Mouse (Mus musculus): ENCODE measurements around the gene Itpr2. TPM values are rescaled to one million over a fixed set of nuclear protein-coding genes. Genes with fewer than 3 reads are reported as not detected.
A peak's percentile ranks its signal among the peaks of the same experiment; 100 is the strongest.

The Itpr2 gene
- polyA plus RNA-seq, 1 experiment from 2014 or later: 12.2 TPM

- Histone ChIP-seq H3K27ac (no peak overlapping the region), H3K9me3 (no peaks in the 10 kb centered on the region), H3K4me1 (no peaks in the 10 kb centered on the region), H3K4me2 (no peak overlapping the region), H3K36me3 (no peaks in the 10 kb centered on the region), H3K27me3 (replicated peaks) (no peaks in the 10 kb centered on the region), H3K4me3 (replicated peaks) (no peak overlapping the region), H3K9ac (no peak overlapping the region)
- ATAC-seq (ENCODE audit: insufficient read depth, low FRiP score, low read depth): no peak
- 91% methylated on average over 3 of the region's 3 CpGs for WGBS
Measured at GRCm38 (mm10) chr6:146341413-146341812, 160.6 kb downstream of the Itpr2 start.

GRCm38 (mm10) chr6:146340951-146341350 lies 161.1 kb downstream of the Itpr2 start:
- 87% methylated on average over 5 of the region's 5 CpGs for WGBS

GRCm38 (mm10) chr6:146339779-146340178 lies 162.2 kb downstream of the Itpr2 start:
- no peaks in the 10 kb centered on the region for H3K27me3 ChIP-seq (replicated peaks)
- ATAC-seq (ENCODE audit: insufficient read depth, low FRiP score, low read depth): 0 out of 2 replicates have a peak, but pooled peaks have one; percentile 35

More at GRCm38 (mm10) chr6:146340951-146341350, 161.1 kb downstream of the Itpr2 start:
- Histone ChIP-seq H3K9me3 (no peaks in the 10 kb centered on the region), H3K4me3 (replicated peaks) (no peak overlapping the region), H3K9ac (no peak overlapping the region), H3K4me2 (no peak overlapping the region), H3K36me3 (no peaks in the 10 kb centered on the region), H3K27ac (no peak overlapping the region), H3K4me1 (no peaks in the 10 kb centered on the region), H3K27me3 (replicated peaks) (no peaks in the 10 kb centered on the region)
- ATAC-seq (ENCODE audit: insufficient read depth, low FRiP score, low read depth): no peak

GRCm38 (mm10) chr6:146337237-146337636 lies 164.8 kb downstream of the Itpr2 start:
- Histone ChIP-seq H3K27ac (no peak overlapping the region), H3K9ac (no peak overlapping the region), H3K4me2 (no peak overlapping the region), H3K4me1 (no peaks in the 10 kb centered on the region), H3K36me3 (no peaks in the 10 kb centered on the region), H3K9me3 (no peaks in the 10 kb centered on the region), H3K4me3 (replicated peaks) (no peak overlapping the region), H3K27me3 (replicated peaks) (no peaks in the 10 kb centered on the region)
- 56% methylated on average over 7 of the region's 7 CpGs for WGBS
- no peak for ATAC-seq (ENCODE audit: insufficient read depth, low FRiP score, low read depth)

More at GRCm38 (mm10) chr6:146339779-146340178, 162.2 kb downstream of the Itpr2 start:
- 59% methylated on average over 10 of the region's 10 CpGs for WGBS
- Histone ChIP-seq H3K4me2 (no peak overlapping the region), H3K4me1 (no peaks in the 10 kb centered on the region), H3K27ac (no peak overlapping the region), H3K9me3 (no peaks in the 10 kb centered on the region), H3K36me3 (no peaks in the 10 kb centered on the region), H3K4me3 (replicated peaks) (no peak overlapping the region), H3K9ac (no peak overlapping the region)

- ATAC-seq (ENCODE audit: insufficient read depth, low FRiP score, low read depth): no peak
- H3K36me3 ChIP-seq: no peaks in the 10 kb centered on the region
- WGBS: 90% methylated on average over 9 of the region's 9 CpGs
- no peaks in the 10 kb centered on the region for H3K27me3 ChIP-seq (replicated peaks)
- no peak overlapping the region for H3K9ac ChIP-seq
- no peak overlapping the region for H3K4me3 ChIP-seq (replicated peaks)
- no peak overlapping the region for H3K4me2 ChIP-seq
- H3K4me1 ChIP-seq: 0 out of 2 replicates have a peak, but pooled peaks cover 3% of the 10 kb centered on the region
- no peaks in the 10 kb centered on the region for H3K9me3 ChIP-seq
- no peak overlapping the region for H3K27ac ChIP-seq
Measured at GRCm38 (mm10) chr6:146335191-146335590, 166.8 kb downstream of the Itpr2 start.

GRCm38 (mm10) chr6:146333506-146333905 lies 168.5 kb downstream of the Itpr2 start:
- H3K9me3 ChIP-seq: no peaks in the 10 kb centered on the region
- 72% methylated on average over 3 of the region's 3 CpGs for WGBS
- no peak overlapping the region for H3K27ac ChIP-seq
- no peaks in the 10 kb centered on the region for H3K27me3 ChIP-seq (replicated peaks)
- 0 out of 2 replicates have a peak, but pooled peaks cover 3% of the 10 kb centered on the region for H3K4me1 ChIP-seq
- H3K4me3 ChIP-seq (replicated peaks): no peak overlapping the region
- ATAC-seq (ENCODE audit: insufficient read depth, low FRiP score, low read depth): no peak
- no peak overlapping the region for H3K9ac ChIP-seq
- H3K4me2 ChIP-seq: no peak overlapping the region
- no peaks in the 10 kb centered on the region for H3K36me3 ChIP-seq

GRCm38 (mm10) chr6:146331017-146331669 lies 170.9 kb downstream of the Itpr2 start:
- Histone ChIP-seq H3K9ac (no peak overlapping the region), H3K4me1 (0 out of 2 replicates have a peak, but pooled peaks cover 3% of the 10 kb centered on the region), H3K4me3 (replicated peaks) (no peak overlapping the region), H3K27ac (no peak overlapping the region), H3K4me2 (no peak overlapping the region), H3K36me3 (0 out of 2 replicates have a peak, but pooled peaks cover 3% of the 10 kb centered on the region), H3K9me3 (no peaks in the 10 kb centered on the region), H3K27me3 (replicated peaks) (no peaks in the 10 kb centered on the region)
- 54% methylated on average over 6 of the region's 6 CpGs for WGBS
- ATAC-seq (ENCODE audit: insufficient read depth, low FRiP score, low read depth): peak; percentile 50; the same call in 1 of the 2 replicates

GRCm38 (mm10) chr6:146329079-146329478 lies 172.9 kb downstream of the Itpr2 start:
- peaks cover 12% of the 10 kb centered on the region; the same call in 1 of the 2 replicates for H3K4me1 ChIP-seq
- no peak for ATAC-seq (ENCODE audit: insufficient read depth, low FRiP score, low read depth)
- WGBS: 82% methylated on average over 3 of the region's 3 CpGs

GRCm38 (mm10) chr6:146326631-146327030 lies 175.4 kb downstream of the Itpr2 start:
- Histone ChIP-seq H3K4me3 (replicated peaks) (no peak overlapping the region), H3K27me3 (replicated peaks) (no peaks in the 10 kb centered on the region), H3K9me3 (no peaks in the 10 kb centered on the region), H3K36me3 (0 out of 2 replicates have a peak, but pooled peaks cover 3% of the 10 kb centered on the region), H3K4me1 (peaks cover 15% of the 10 kb centered on the region; the same call in 1 of the 2 replicates), H3K9ac (no peak overlapping the region), H3K27ac (no peak overlapping the region), H3K4me2 (no peak overlapping the region)
- ATAC-seq (ENCODE audit: insufficient read depth, low FRiP score, low read depth): no peak
- WGBS: 89% methylated on average over 8 of the region's 8 CpGs

More at GRCm38 (mm10) chr6:146329079-146329478, 172.9 kb downstream of the Itpr2 start:
- Histone ChIP-seq H3K27me3 (replicated peaks) (no peaks in the 10 kb centered on the region), H3K36me3 (0 out of 2 replicates have a peak, but pooled peaks cover 3% of the 10 kb centered on the region), H3K9ac (no peak overlapping the region), H3K9me3 (no peaks in the 10 kb centered on the region), H3K4me2 (no peak overlapping the region), H3K4me3 (replicated peaks) (no peak overlapping the region), H3K27ac (no peak overlapping the region)

GRCm38 (mm10) chr6:146324541-146325204 lies 177.3 kb downstream of the Itpr2 start:
- H3K27ac ChIP-seq: no peak overlapping the region; the same call in 1 of the 2 replicates
- H3K9me3 ChIP-seq: no peaks in the 10 kb centered on the region
- no peak overlapping the region for H3K9ac ChIP-seq
- H3K36me3 ChIP-seq: 0 out of 2 replicates have a peak, but pooled peaks cover 3% of the 10 kb centered on the region
- no peaks in the 10 kb centered on the region for H3K27me3 ChIP-seq (replicated peaks)
- no peak overlapping the region for H3K4me3 ChIP-seq (replicated peaks)
- 53% methylated on average over 19 of the region's 19 CpGs for WGBS
- H3K4me1 ChIP-seq: peaks cover 12% of the 10 kb centered on the region; the same call in 1 of the 2 replicates
- no peak overlapping the region for H3K4me2 ChIP-seq
- no peak; the same call in 1 of the 2 replicates for ATAC-seq (ENCODE audit: insufficient read depth, low FRiP score, low read depth)

- Histone ChIP-seq H3K4me1 (peaks cover 12% of the 10 kb centered on the region; the same call in 1 of the 2 replicates), H3K27me3 (replicated peaks) (no peaks in the 10 kb centered on the region), H3K36me3 (no peaks in the 10 kb centered on the region), H3K4me3 (replicated peaks) (no peak overlapping the region), H3K9me3 (no peaks in the 10 kb centered on the region), H3K4me2 (no peak overlapping the region), H3K9ac (no peak overlapping the region), H3K27ac (no peak overlapping the region)
- 47% methylated on average over 7 of the region's 7 CpGs for WGBS
- no peak for ATAC-seq (ENCODE audit: insufficient read depth, low FRiP score, low read depth)
Measured at GRCm38 (mm10) chr6:146322555-146322954, 179.5 kb downstream of the Itpr2 start.

GRCm38 (mm10) chr6:146321951-146322350 lies 180.1 kb downstream of the Itpr2 start:
- no peaks in the 10 kb centered on the region for H3K9me3 ChIP-seq
- peaks cover 12% of the 10 kb centered on the region; the same call in 1 of the 2 replicates for H3K4me1 ChIP-seq
- ATAC-seq (ENCODE audit: insufficient read depth, low FRiP score, low read depth): 0 out of 2 replicates have a peak, but pooled peaks have one; percentile 33
- no peaks in the 10 kb centered on the region for H3K36me3 ChIP-seq
- H3K4me2 ChIP-seq: no peak overlapping the region
- H3K9ac ChIP-seq: no peak overlapping the region
- no peak overlapping the region for H3K4me3 ChIP-seq (replicated peaks)
- WGBS: 28% methylated on average over 4 of the region's 4 CpGs
- H3K27me3 ChIP-seq (replicated peaks): no peaks in the 10 kb centered on the region
- H3K27ac ChIP-seq: no peak overlapping the region
